Comparison of ENCODE assay signal across 8 mouse cellular contexts in genomic region chr14:26533821-26534756, GRCm38 (mm10). TPM values are rescaled to one million over a fixed set of nuclear protein-coding genes. Genes with fewer than 3 reads are reported as not detected.
DNase-seq lines count a peak whose midpoint lies in the region; ATAC-seq and TF ChIP-seq lines count a peak whose summit lies in the region.

No protein-coding gene starts in this region.

- H3K4me3 ChIP-seq in embryonic facial prominence, embryonic 13.5 days: peak overlapping the region; percentile 97
- peak overlapping the region; percentile 97 for H3K4me3 ChIP-seq in heart, embryonic 10.5 days
- peak overlapping the region; percentile 66 for H3K4me3 ChIP-seq in lung, adult 2 months (replicated peaks; ENCODE audit: extremely low read depth, low read depth, low read length)
- H3K4me3 ChIP-seq in olfactory bulb, adult 2 months (ENCODE audit: insufficient read depth, low read depth, low read length): peak overlapping the region; percentile 77

- peaks cover 34% of the 10 kb centered on the region for H3K4me1 ChIP-seq in embryonic facial prominence, embryonic 13.5 days
- H3K4me1 ChIP-seq in heart, embryonic 10.5 days: peaks cover 22% of the 10 kb centered on the region
- peaks cover 14% of the 10 kb centered on the region for H3K4me1 ChIP-seq in lung, adult 2 months (ENCODE audit: control insufficient read depth, insufficient read depth, low read length)
- peaks cover 10% of the 10 kb centered on the region for H3K4me1 ChIP-seq in olfactory bulb, adult 2 months (ENCODE audit: control insufficient read depth, insufficient read depth, low read length)

- peaks cover 4% of the 10 kb centered on the region; the same call in 1 of the 2 replicates for H3K36me3 ChIP-seq in embryonic facial prominence, embryonic 13.5 days
- peaks cover 2% of the 10 kb centered on the region; the same call in 1 of the 2 replicates for H3K36me3 ChIP-seq in heart, embryonic 10.5 days

- DNase-seq in ES-CJ7 (ENCODE audit: low read depth, low spot score): peak; percentile 50
- peak; percentile 81 for DNase-seq in adrenal gland, adult 2 months
- DNase-seq in heart, embryonic 10.5 days (ENCODE audit: low spot score): peak; percentile 77
- peak; percentile 70 for DNase-seq in kidney, postnatal 10 days
- peak; percentile 51 for DNase-seq in lung, adult 2 months
- peak; percentile 42 to 49 for DNase-seq in urinary bladder, postnatal 36 days (ENCODE audit: low spot score in 2 of 2)

- H3K27ac ChIP-seq in embryonic facial prominence, embryonic 13.5 days: peak overlapping the region; percentile 80
- peak overlapping the region; percentile 95 for H3K27ac ChIP-seq in heart, embryonic 10.5 days
- 0 out of 2 replicates have a peak overlapping the region, but pooled peaks have one; percentile 56 for H3K27ac ChIP-seq in olfactory bulb, adult 2 months (ENCODE audit: insufficient read depth, low read depth, low read length)

- WGBS in embryonic facial prominence, embryonic 13.5 days: under 1% methylated on average over 82 of the region's 92 CpGs
- under 1% methylated on average over 76 of the region's 92 CpGs for WGBS in heart, embryonic 10.5 days
- under 1% methylated on average over 87 of the region's 92 CpGs for whole genome bisulfite sequencing in lung, adult 2 months
- under 1% methylated on average over 88 of the region's 92 CpGs for WGBS in olfactory bulb, adult 2 months

- H3K4me2 ChIP-seq in embryonic facial prominence, embryonic 13.5 days: peak overlapping the region; percentile 77

- peak overlapping the region; percentile 95 for H3K9ac ChIP-seq in embryonic facial prominence, embryonic 13.5 days

- H3K9me3 ChIP-seq in embryonic facial prominence, embryonic 13.5 days: no peaks in the 10 kb centered on the region
- no peaks in the 10 kb centered on the region for H3K9me3 ChIP-seq in heart, embryonic 10.5 days

- no peak for TF ChIP-seq POLR2A in lung, adult 2 months (IDR thresholded peaks at IDR 0.05; ENCODE audit: borderline replicate concordance, extremely low read depth, low read depth, low read length)
- TF ChIP-seq POLR2A in olfactory bulb, adult 2 months (IDR thresholded peaks at IDR 0.05; ENCODE audit: insufficient read depth, low read depth, low read length): no peak

- ATAC-seq in embryonic facial prominence, embryonic 13.5 days (ENCODE audit: insufficient number of reproducible peaks, insufficient read depth, low FRiP score, low TSS enrichment, low read depth): peak; percentile 63

- no peak for TF ChIP-seq CTCF in lung, adult 2 months (IDR thresholded peaks at IDR 0.05; ENCODE audit: insufficient read depth, low read length)
- TF ChIP-seq CTCF in olfactory bulb, adult 2 months (IDR thresholded peaks at IDR 0.05; ENCODE audit: insufficient read depth, low read depth, low read length): no peak

- no peaks in the 10 kb centered on the region for H3K27me3 ChIP-seq in embryonic facial prominence, embryonic 13.5 days
- H3K27me3 ChIP-seq in heart, embryonic 10.5 days (ENCODE audit: insufficient read depth, poor library complexity, severe bottlenecking): no peaks in the 10 kb centered on the region

RNA-seq across cellular contexts. Expression of gene Slmap, which starts 0.6 kb away (rescaled TPM):
- total RNA-seq in adrenal gland, adult 2 months (2021): 10 to 100 TPM; 87.7 to 90.0 TPM
- polyA plus RNA-seq in adrenal gland, adult 2 months (2012; rRNA removed): 54.3 and 54.4 TPM in 2 replicates
- polyA plus RNA-seq in embryonic facial prominence, embryonic 13.5 days (2015; fragmentation: Nextera tagmentation; extraction: Ambion mirVana): 17.1 and 19.6 TPM in 2 replicates
- 45.1 and 83.8 TPM in 2 replicates for polyA plus RNA-seq in heart, embryonic 10.5 days (2016; fragmentation: Nextera tagmentation; extraction: Ambion mirVana)
- 22.8 and 25.0 TPM in 2 replicates for polyA plus RNA-seq in lung, adult 2 months (2012; rRNA removed)
- polyA plus RNA-seq in olfactory bulb, adult 2 months (2012; ENCODE audit: insufficient read depth, insufficient read length, low replicate concordance, missing spikeins): not detected in 2 replicates

RNA-seq across cellular contexts. Expression of gene Dennd6a, which starts 39.6 kb away (rescaled TPM):
- total RNA-seq in adrenal gland, adult 2 months (2021): 10 to 100 TPM; 33.3 to 36.4 TPM
- 11.7 and 11.8 TPM in 2 replicates for polyA plus RNA-seq in adrenal gland, adult 2 months (2012; rRNA removed)
- 34.3 and 34.5 TPM in 2 replicates for polyA plus RNA-seq in embryonic facial prominence, embryonic 13.5 days (2015; fragmentation: Nextera tagmentation; extraction: Ambion mirVana)
- 23.0 and 32.0 TPM in 2 replicates for polyA plus RNA-seq in heart, embryonic 10.5 days (2016; fragmentation: Nextera tagmentation; extraction: Ambion mirVana)
- 14.4 and 15.8 TPM in 2 replicates for polyA plus RNA-seq in lung, adult 2 months (2012; rRNA removed)
- 166 TPM in 1 of 2 replicates, not detected in the other for polyA plus RNA-seq in olfactory bulb, adult 2 months (2012; ENCODE audit: insufficient read depth, insufficient read length, low replicate concordance, missing spikeins)

Comparison
In these comparisons a context has a peak if more than half of its experiments do, and no peak if none do; other contexts are left out.
1. Peak in every context shown above with its lines: DNase-seq, ATAC-seq, H3K4me3 ChIP-seq and H3K27ac ChIP-seq.